Comparison of ENCODE assay signal across 1 mouse cellular context in the genomic region with DNA sequence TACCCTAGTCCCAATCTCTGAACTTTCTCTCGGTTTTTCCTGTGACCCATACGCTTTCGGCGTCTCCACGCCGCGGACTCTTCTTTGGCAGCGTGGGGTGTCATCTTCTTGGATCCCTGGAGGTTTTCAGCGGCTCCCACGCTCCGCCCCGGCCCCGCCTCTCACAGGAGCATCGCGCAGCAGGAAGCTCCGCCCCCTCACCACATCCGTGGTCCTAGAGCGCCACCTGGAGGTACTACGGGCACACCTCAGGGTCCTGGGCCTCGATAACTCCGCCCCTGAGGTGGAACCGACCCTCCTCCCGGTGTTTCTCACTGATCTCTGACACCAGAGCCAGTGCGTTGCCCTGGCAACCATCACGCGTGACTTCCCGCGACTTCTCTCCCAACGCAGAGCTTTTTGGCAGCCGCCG.
TF ChIP-seq lines count a peak whose summit lies in the region.

No protein-coding gene starts in this region.

TF ChIP-seq in CH12.LX, 34 proteins besides CTCF, POLR2A, EP300 and RAD21 (continued from another document):
- TF ChIP-seq MAFK (IDR thresholded peaks at IDR 0.05; ENCODE audit: insufficient replicate concordance, low read length) = no peak
- TF ChIP-seq CHD1 (IDR thresholded peaks at IDR 0.05; ENCODE audit: low read depth, low read length) = no peak
- TF ChIP-seq TCF12 (IDR thresholded peaks at IDR 0.05; ENCODE audit: low read depth, low read length) = peak; percentile 55; the same call in 1 of the 2 replicates
- TF ChIP-seq KAT2A (IDR thresholded peaks at IDR 0.05; ENCODE audit: insufficient replicate concordance, low read length) = no peak
- TF ChIP-seq SIN3A (IDR thresholded peaks at IDR 0.05; ENCODE audit: low read length) = peak; percentile 89
- peak; percentile 93 for TF ChIP-seq BHLHE40 (IDR thresholded peaks at IDR 0.05; ENCODE audit: low read depth, low read length)
- no peak for TF ChIP-seq USF2 (conservative IDR thresholded peaks at IDR 0.05; ENCODE audit: low read depth, low read length)
- TF ChIP-seq IRF4 (IDR thresholded peaks at IDR 0.05; ENCODE audit: low read depth, low read length) = peak; percentile 61; the same call in 1 of the 2 replicates
- TF ChIP-seq NRF1 (IDR thresholded peaks at IDR 0.05; ENCODE audit: low read depth, low read length) = peak; percentile 50
- no peak for TF ChIP-seq ZKSCAN1 (IDR thresholded peaks at IDR 0.05; ENCODE audit: borderline replicate concordance, low read depth, low read length)
- 0 out of 2 replicates have a peak, but pooled peaks have one; percentile 51 for TF ChIP-seq NELFE (IDR thresholded peaks at IDR 0.05; ENCODE audit: low read depth, low read length)
- TF ChIP-seq ELF1 (IDR thresholded peaks at IDR 0.05; ENCODE audit: low read depth, low read length) = peak; percentile 76; the same call in 1 of the 2 replicates
- 0 out of 2 replicates have a peak, but pooled peaks have one; percentile 11 for TF ChIP-seq JUND (conservative IDR thresholded peaks at IDR 0.05; ENCODE audit: low read depth, low read length)
- peak; percentile 84 for TF ChIP-seq MAX (IDR thresholded peaks at IDR 0.05; ENCODE audit: low read length)
- TF ChIP-seq MAZ (IDR thresholded peaks at IDR 0.05; ENCODE audit: low read depth, low read length) = peak; percentile 93
